Mouse (Mus musculus) kidney, postnatal 14 days (tissue): Measurements from ENCODE around the gene Dbil5.
A peak's percentile ranks its signal among the peaks of the same experiment; 100 is the strongest.
"Not testable (repeated sequence)": the region's sequence is repeated elsewhere in the genome, so short reads cannot be mapped to it uniquely, and the experiment has no call there.

Experiments
- DNase-seq: peaks from one replicate; pipeline ENCODE4 v3.0.0; 2022; ENCODE audit warnings: mixed read lengths

The Dbil5 gene

GRCm38 (mm10) chr11:76217390-76217800 is at the start of gene Dbil5, which contains the start of gene Gemin4:
Dbil5 (plus strand) TSS chr11:76217608.
Gemin4 (minus strand) TSS chr11:76217664.
- DNase-seq, result peak; percentile 98

GRCm38 (mm10) chr11:76168976-76169375 is 48.4 kb upstream of the Dbil5 start:
- DNase-seq, result peak; percentile 81

GRCm38 (mm10) chr11:76170207-76170606 is 47.2 kb upstream of the Dbil5 start:
- DNase-seq, result no peak

- DNase-seq, result peak; percentile 65
These were observed 38.5 kb upstream of the Dbil5 start for GRCm38 (mm10) chr11:76178726-76179494.

- peak; percentile 94 for DNase-seq
These were observed 37.8 kb upstream of the Dbil5 start, which contains the start of the genes Vps53 and Fam57a for GRCm38 (mm10) chr11:76179495-76180145. Vps53 (minus strand) TSS chr11:76179647. Fam57a (plus strand) TSS chr11:76179671.

GRCm38 (mm10) chr11:76180146-76180540 is 37.3 kb upstream of the Dbil5 start:
- DNase-seq, result no peak

GRCm38 (mm10) chr11:76183745-76184144 is 33.7 kb upstream of the Dbil5 start:
- no peak for DNase-seq

- no peak for DNase-seq
These were observed 30.5 kb upstream of the Dbil5 start for GRCm38 (mm10) chr11:76186908-76187307.

GRCm38 (mm10) chr11:76196275-76196976 is 21.0 kb upstream of the Dbil5 start:
- peak; percentile 7 for DNase-seq

GRCm38 (mm10) chr11:76196977-76197469 is 20.4 kb upstream of the Dbil5 start:
- no peak for DNase-seq

GRCm38 (mm10) chr11:76201761-76202674 is 15.4 kb upstream of the Dbil5 start:
- DNase-seq, result peak; percentile 91

- DNase-seq, result no peak
These were observed 10.6 kb upstream of the Dbil5 start for GRCm38 (mm10) chr11:76206793-76207192.

- no peak for DNase-seq
These were observed 7.0 kb upstream of the Dbil5 start for GRCm38 (mm10) chr11:76210228-76210985.

- DNase-seq, result not testable (repeated sequence)
These were observed 5.8 kb upstream of the Dbil5 start for GRCm38 (mm10) chr11:76211595-76211994.

- no peak for DNase-seq
These were observed 3.6 kb upstream of the Dbil5 start for GRCm38 (mm10) chr11:76213841-76214240.

GRCm38 (mm10) chr11:76215011-76215410 is 2.4 kb upstream of the Dbil5 start:
- no peak for DNase-seq

- DNase-seq, result no peak
These were observed 1.3 kb upstream of the Dbil5 start for GRCm38 (mm10) chr11:76216049-76216540.

GRCm38 (mm10) chr11:76216681-76217389 is 573 bp upstream of the Dbil5 start:
- DNase-seq, result peak; percentile 60

GRCm38 (mm10) chr11:76224631-76225030 is 7.2 kb downstream of the Dbil5 start:
- DNase-seq, result no peak

- DNase-seq, result no peak
These were observed 7.6 kb downstream of the Dbil5 start for GRCm38 (mm10) chr11:76225051-76225450.
